Mouse (Mus musculus) lung, postnatal 4 days (tissue): Measurements from ENCODE around the gene Pacrg.

Experiments used
- DNase-seq, 2 experiments: peaks; one replicate each; pipeline ENCODE4 v3.0.0; 2021

The Pacrg gene

GRCm38 (mm10) chr17:10401529-10401928 lies 438.6 kb downstream of the Pacrg start:
- peak in 1 of 2 experiments; percentile 9 for DNase-seq

- no peak for DNase-seq
Observed at GRCm38 (mm10) chr17:10399706-10400105, 440.4 kb downstream of the Pacrg start.

- DNase-seq: no peak
Observed at GRCm38 (mm10) chr17:10398871-10399270, 441.2 kb downstream of the Pacrg start.

- DNase-seq: peak in 1 of 2 experiments; percentile 2
Observed at GRCm38 (mm10) chr17:10397924-10398627, 442.0 kb downstream of the Pacrg start.

- DNase-seq: peak in 1 of 2 experiments; percentile 10
Observed at GRCm38 (mm10) chr17:10397336-10397735, 442.8 kb downstream of the Pacrg start.

GRCm38 (mm10) chr17:10396863-10397262 lies 443.2 kb downstream of the Pacrg start:
- peak in 1 of 2 experiments; percentile 17 for DNase-seq

GRCm38 (mm10) chr17:10394855-10395254 lies 445.3 kb downstream of the Pacrg start:
- no peak for DNase-seq

- no peak for DNase-seq
Observed at GRCm38 (mm10) chr17:10393766-10394165, 446.3 kb downstream of the Pacrg start.

GRCm38 (mm10) chr17:10392342-10393034 lies 447.6 kb downstream of the Pacrg start:
- peak in 1 of 2 experiments; percentile 38 for DNase-seq

- DNase-seq: peak; percentile 62 to 80
Observed at GRCm38 (mm10) chr17:10390232-10391172, 449.6 kb downstream of the Pacrg start.

- no peak for DNase-seq
Observed at GRCm38 (mm10) chr17:10389740-10390139, 450.4 kb downstream of the Pacrg start.

GRCm38 (mm10) chr17:10386548-10386947 lies 453.6 kb downstream of the Pacrg start:
- DNase-seq: no peak

GRCm38 (mm10) chr17:10383406-10383805 lies 456.7 kb downstream of the Pacrg start:
- no peak for DNase-seq

GRCm38 (mm10) chr17:10378467-10379175 lies 461.5 kb downstream of the Pacrg start:
- DNase-seq: peak in 1 of 2 experiments; percentile 70

- DNase-seq: no peak
Observed at GRCm38 (mm10) chr17:10377606-10378005, 462.5 kb downstream of the Pacrg start.

- no peak for DNase-seq
Observed at GRCm38 (mm10) chr17:10374316-10374715, 465.8 kb downstream of the Pacrg start.

GRCm38 (mm10) chr17:10373727-10374126 lies 466.4 kb downstream of the Pacrg start:
- no peak for DNase-seq

- DNase-seq: no peak
Observed at GRCm38 (mm10) chr17:10372001-10372785, 467.9 kb downstream of the Pacrg start.

- no peak for DNase-seq
Observed at GRCm38 (mm10) chr17:10371472-10371871, 468.6 kb downstream of the Pacrg start.

- peak in 1 of 2 experiments; percentile 53 for DNase-seq
Observed at GRCm38 (mm10) chr17:10370660-10371130, 469.4 kb downstream of the Pacrg start.

- DNase-seq: no peak
Observed at GRCm38 (mm10) chr17:10369961-10370659, 470.0 kb downstream of the Pacrg start.
